Mouse (Mus musculus) embryonic facial prominence, embryonic 14.5 days (tissue): ENCODE data around the gene Slc28a1. TPM values are rescaled to one million over a fixed set of nuclear protein-coding genes. Genes with fewer than 3 reads are reported as not detected.
"Not testable (repeated sequence)": the region's sequence is repeated elsewhere in the genome, so short reads cannot be mapped to it uniquely, and the experiment has no call there.

Experiments
- ATAC-seq: fragments of 200-750 bp; cut with Nextera tagmentation; 2 replicates; pipeline ENCODE4 v1.8.0; 2017; ENCODE audit warnings: low read depth, moderate number of reproducible peaks, moderate TSS enrichment
- DNase-seq: peaks from one replicate; pipeline ENCODE4 v3.0.0-alpha.2; 2015; ENCODE audit warnings: low spot score
- H3K27ac ChIP-seq: fragments of 300-500 bp; sonication (generic); replicated peaks from 2 replicates; pipeline ENCODE4 v1.5.1; 2014; ENCODE audit warnings: low read depth, mild to moderate bottlenecking, low read length, moderate library complexity
- H3K27me3 ChIP-seq: fragments of 300-500 bp; sonication (generic); replicated peaks from 2 replicates; pipeline ENCODE4 v1.6.1; 2014; ENCODE audit warnings: low read length; ENCODE audit not compliant: control insufficient read depth, insufficient read depth
- H3K36me3 ChIP-seq: fragments of 300-500 bp; sonication (generic); 2 replicates; pipeline ENCODE4 v1.6.1; 2014; ENCODE audit warnings: low read length, mixed read lengths; ENCODE audit not compliant: control insufficient read depth, insufficient read depth
- H3K4me1 ChIP-seq: fragments of 300-500 bp; sonication (generic); 2 replicates; pipeline ENCODE4 v1.6.1; 2014; ENCODE audit warnings: antibody characterized with exemption, low read length; ENCODE audit not compliant: control insufficient read depth, insufficient read depth
- H3K4me2 ChIP-seq: fragments of 300-500 bp; sonication (generic); 2 replicates; pipeline ENCODE4 v1.6.1; 2014; ENCODE audit warnings: low read depth, mild to moderate bottlenecking, low read length, moderate library complexity, mixed read lengths
- H3K4me3 ChIP-seq: fragments of 300-500 bp; sonication (generic); 2 replicates; pipeline ENCODE4 v1.5.1; 2014; ENCODE audit warnings: low read depth, mild to moderate bottlenecking, low read length
- H3K9ac ChIP-seq: fragments of 300-500 bp; sonication (generic); 2 replicates; pipeline ENCODE4 v1.6.1; 2014; ENCODE audit warnings: low read depth, mild to moderate bottlenecking, low read length, moderate library complexity, mixed read lengths
- H3K9me3 ChIP-seq: fragments of 300-500 bp; sonication (generic); 2 replicates; pipeline ENCODE4 v1.6.1; 2016; ENCODE audit warnings: low read length; ENCODE audit not compliant: control insufficient read depth
- WGBS: fragments of 180-500 bp; shearing (Covaris S2); extraction: QIAGEN DNeasy Blood & Tissue Kit; methylation state at CpG from one replicate; pipeline ENCODE4 v1.1.7; 2014; 5-methylcytosine and 5-hydroxymethylcytosine counted together
- polyA plus RNA-seq: library from polyadenylated mRNA; unstranded; fragments of >200 nt; fragmentation: Nextera tagmentation; extraction: Ambion mirVana; gene quantifications from 2 replicates; pipeline ENCODE4 v1.2.1, GENCODE M21; 2014

Gene Slc28a1
- polyA plus RNA-seq, 1 experiment from 2014 or later = not detected

- H3K27me3 ChIP-seq = no peaks in the 10 kb centered on the region
- 77% methylated on average over 10 of the region's 10 CpGs for WGBS
- no peak overlapping the region for H3K9ac ChIP-seq
- H3K4me1 ChIP-seq = 0 out of 2 replicates have a peak, but pooled peaks cover 5% of the 10 kb centered on the region
- ATAC-seq (no peak), DNase-seq (no peak)
- no peaks in the 10 kb centered on the region for H3K9me3 ChIP-seq
- H3K27ac ChIP-seq = no peak overlapping the region
- H3K4me3 ChIP-seq = no peak overlapping the region
- no peaks in the 10 kb centered on the region for H3K36me3 ChIP-seq
- no peak overlapping the region for H3K4me2 ChIP-seq
Observed at GRCm38 (mm10) chr7:81182492-81183175, 68.0 kb downstream of the Slc28a1 start.

GRCm38 (mm10) chr7:81183181-81183580 is 68.6 kb downstream of the Slc28a1 start:
- Histone ChIP-seq H3K9ac (no peak overlapping the region), H3K4me2 (no peak overlapping the region), H3K4me3 (no peak overlapping the region), H3K4me1 (0 out of 2 replicates have a peak, but pooled peaks cover 5% of the 10 kb centered on the region), H3K36me3 (no peaks in the 10 kb centered on the region), H3K27me3 (no peaks in the 10 kb centered on the region), H3K9me3 (no peaks in the 10 kb centered on the region), H3K27ac (no peak overlapping the region)
- DNase-seq (no peak), ATAC-seq (no peak)

GRCm38 (mm10) chr7:81184136-81184535 is 69.5 kb downstream of the Slc28a1 start:
- WGBS = 84% methylated on average over 2 of the region's 2 CpGs

GRCm38 (mm10) chr7:81184651-81185050 is 70.1 kb downstream of the Slc28a1 start:
- no peak overlapping the region for H3K4me2 ChIP-seq
- H3K27ac ChIP-seq = no peak overlapping the region
- no peak overlapping the region for H3K9ac ChIP-seq
- H3K4me3 ChIP-seq = no peak overlapping the region
- no peaks in the 10 kb centered on the region for H3K36me3 ChIP-seq
- H3K27me3 ChIP-seq = no peaks in the 10 kb centered on the region
- no peaks in the 10 kb centered on the region for H3K9me3 ChIP-seq
- DNase-seq (no peak), ATAC-seq (no peak)
- WGBS = 80% methylated on average over 1 of the region's 1 CpGs
- no peaks in the 10 kb centered on the region for H3K4me1 ChIP-seq

More at GRCm38 (mm10) chr7:81184136-81184535, 69.5 kb downstream of the Slc28a1 start:
- ATAC-seq = no peak
- DNase-seq = no peak
- H3K27me3 ChIP-seq = no peaks in the 10 kb centered on the region
- no peak overlapping the region for H3K4me2 ChIP-seq
- no peak overlapping the region for H3K9ac ChIP-seq
- no peaks in the 10 kb centered on the region for H3K9me3 ChIP-seq
- 0 out of 2 replicates have a peak, but pooled peaks cover 5% of the 10 kb centered on the region for H3K4me1 ChIP-seq
- no peak overlapping the region for H3K27ac ChIP-seq
- H3K4me3 ChIP-seq = no peak overlapping the region
- H3K36me3 ChIP-seq = no peaks in the 10 kb centered on the region

- H3K9me3 ChIP-seq, H3K4me2 ChIP-seq, ATAC-seq: not testable (repeated sequence)
Observed at GRCm38 (mm10) chr7:81186036-81186435, 71.4 kb downstream of the Slc28a1 start.

GRCm38 (mm10) chr7:81189180-81189579 is 74.6 kb downstream of the Slc28a1 start:
- no peak overlapping the region for H3K27ac ChIP-seq

More at GRCm38 (mm10) chr7:81186036-81186435, 71.4 kb downstream of the Slc28a1 start:
- not testable (repeated sequence) for H3K4me3 ChIP-seq, H3K27ac ChIP-seq, H3K4me1 ChIP-seq, H3K36me3 ChIP-seq, DNase-seq, H3K9ac ChIP-seq, H3K27me3 ChIP-seq

GRCm38 (mm10) chr7:81195509-81195908 is 80.9 kb downstream of the Slc28a1 start:
- no peak overlapping the region for H3K4me2 ChIP-seq
- H3K9me3 ChIP-seq = no peaks in the 10 kb centered on the region
- H3K36me3 ChIP-seq = no peaks in the 10 kb centered on the region
- ATAC-seq (no peak), DNase-seq (no peak)
- WGBS = 62% methylated on average over 4 of the region's 4 CpGs
- H3K4me3 ChIP-seq = no peak overlapping the region
- no peak overlapping the region for H3K27ac ChIP-seq
- no peak overlapping the region for H3K9ac ChIP-seq
- no peaks in the 10 kb centered on the region for H3K27me3 ChIP-seq
- H3K4me1 ChIP-seq = peaks cover 15% of the 10 kb centered on the region

More at GRCm38 (mm10) chr7:81189180-81189579, 74.6 kb downstream of the Slc28a1 start:
- no peak overlapping the region for H3K4me3 ChIP-seq
- no peaks in the 10 kb centered on the region for H3K4me1 ChIP-seq
- H3K27me3 ChIP-seq = no peaks in the 10 kb centered on the region
- 73% methylated on average over 9 of the region's 9 CpGs for WGBS
- no peaks in the 10 kb centered on the region for H3K36me3 ChIP-seq
- no peak overlapping the region for H3K4me2 ChIP-seq
- DNase-seq = no peak
- no peaks in the 10 kb centered on the region for H3K9me3 ChIP-seq
- no peak overlapping the region for H3K9ac ChIP-seq
- no peak for ATAC-seq

GRCm38 (mm10) chr7:81196796-81197195 is 82.2 kb downstream of the Slc28a1 start:
- peak; percentile 62 for ATAC-seq
- WGBS = 66% methylated on average over 3 of the region's 3 CpGs

GRCm38 (mm10) chr7:81198538-81198937 is 83.9 kb downstream of the Slc28a1 start:
- Histone ChIP-seq H3K9me3 (no peaks in the 10 kb centered on the region), H3K27ac (no peak overlapping the region), H3K4me3 (no peak overlapping the region), H3K9ac (no peak overlapping the region), H3K36me3 (no peaks in the 10 kb centered on the region), H3K27me3 (no peaks in the 10 kb centered on the region), H3K4me2 (no peak overlapping the region), H3K4me1 (peaks cover 15% of the 10 kb centered on the region)
- peak; percentile 80 for DNase-seq
- WGBS = 17% methylated on average over 4 of the region's 4 CpGs
- peak; percentile 71 for ATAC-seq

More at GRCm38 (mm10) chr7:81196796-81197195, 82.2 kb downstream of the Slc28a1 start:
- no peaks in the 10 kb centered on the region for H3K36me3 ChIP-seq
- H3K9me3 ChIP-seq = no peaks in the 10 kb centered on the region
- peak; percentile 69 for DNase-seq
- peaks cover 15% of the 10 kb centered on the region for H3K4me1 ChIP-seq
- H3K4me3 ChIP-seq = no peak overlapping the region
- no peak overlapping the region for H3K4me2 ChIP-seq
- no peak overlapping the region for H3K9ac ChIP-seq
- no peak overlapping the region for H3K27ac ChIP-seq
- no peaks in the 10 kb centered on the region for H3K27me3 ChIP-seq
